In the genomic region with DNA sequence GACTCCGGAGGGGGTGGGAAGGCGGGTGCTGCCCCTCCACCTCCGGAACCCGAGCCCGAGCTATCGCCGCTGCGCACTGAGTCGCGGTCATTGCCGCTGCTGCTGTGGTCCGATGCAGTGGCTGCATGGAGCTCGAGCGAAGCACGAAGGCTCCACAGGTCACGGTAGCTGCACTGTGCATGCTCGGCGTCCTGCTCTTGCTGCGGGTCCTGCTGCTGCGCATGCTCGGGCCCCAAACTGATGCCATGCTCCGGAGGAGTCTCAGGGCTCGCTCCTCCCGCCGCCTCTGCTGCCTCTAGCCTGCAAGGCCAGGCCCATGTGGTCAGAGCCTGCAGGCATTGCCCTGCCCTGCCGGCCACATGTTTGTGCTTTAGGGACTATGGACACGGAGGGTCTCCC, we compare ENCODE assay signal across 7 mouse cellular contexts. TPM values are rescaled to one million over a fixed set of nuclear protein-coding genes. Genes with fewer than 3 reads are reported as not detected.
DNase-seq lines count a peak whose midpoint lies in the region; ATAC-seq lines count a peak whose summit lies in the region.

No protein-coding gene starts in this region.

- H3K4me3 ChIP-seq in embryonic facial prominence, embryonic 12.5 days: peak overlapping the region; percentile 27
- H3K4me3 ChIP-seq in hindbrain, embryonic 15.5 days: no peak overlapping the region
- H3K4me3 ChIP-seq in neural tube, embryonic 11.5 days (ENCODE audit: low read depth, low read length): no peak overlapping the region

- 28% methylated on average over 27 of the region's 27 CpGs for WGBS in embryonic facial prominence, embryonic 12.5 days
- WGBS in hindbrain, embryonic 15.5 days: 31% methylated on average over 27 of the region's 27 CpGs
- 28% methylated on average over 27 of the region's 27 CpGs for whole genome bisulfite sequencing in neural tube, embryonic 11.5 days

- no peak for ATAC-seq in embryonic facial prominence, embryonic 12.5 days (ENCODE audit: insufficient number of reproducible peaks, insufficient read depth, low FRiP score, low TSS enrichment)
- ATAC-seq in hindbrain, embryonic 15.5 days (ENCODE audit: low FRiP score, low read depth): peak; percentile 8; the same call in 1 of the 2 replicates
- ATAC-seq in neural tube, embryonic 11.5 days (ENCODE audit: insufficient read depth, low FRiP score, low TSS enrichment): no peak

- no peaks in the 10 kb centered on the region for H3K9me3 ChIP-seq in embryonic facial prominence, embryonic 12.5 days
- H3K9me3 ChIP-seq in hindbrain, embryonic 15.5 days: no peaks in the 10 kb centered on the region
- no peaks in the 10 kb centered on the region for H3K9me3 ChIP-seq in neural tube, embryonic 11.5 days (ENCODE audit: control insufficient read depth, low read length)

- H3K36me3 ChIP-seq in embryonic facial prominence, embryonic 12.5 days: peaks cover 76% of the 10 kb centered on the region
- H3K36me3 ChIP-seq in hindbrain, embryonic 15.5 days: peaks cover 67% of the 10 kb centered on the region
- H3K36me3 ChIP-seq in neural tube, embryonic 11.5 days (ENCODE audit: control insufficient read depth, insufficient read depth, low read length): peaks cover 11% of the 10 kb centered on the region; the same call in 1 of the 2 replicates

- peak; percentile 38 for DNase-seq in kidney, postnatal 10 days
- no peak for DNase-seq in kidney, postnatal 25 days
- no peak for DNase-seq in neural tube, embryonic 11.5 days (ENCODE audit: low spot score)
- DNase-seq in layer of hippocampus, adult 9-11 months: no peak
- no peak for DNase-seq in lung, postnatal 25 days (ENCODE audit: low spot score)

- H3K4me1 ChIP-seq in embryonic facial prominence, embryonic 12.5 days: peaks cover 23% of the 10 kb centered on the region
- peaks cover 32% of the 10 kb centered on the region for H3K4me1 ChIP-seq in hindbrain, embryonic 15.5 days (replicated peaks)
- peaks cover 11% of the 10 kb centered on the region for H3K4me1 ChIP-seq in neural tube, embryonic 11.5 days (ENCODE audit: control insufficient read depth, insufficient read depth, low read length)

- peaks cover 25% of the 10 kb centered on the region for H3K27me3 ChIP-seq in embryonic facial prominence, embryonic 12.5 days
- H3K27me3 ChIP-seq in hindbrain, embryonic 15.5 days: no peaks in the 10 kb centered on the region
- peaks cover 18% of the 10 kb centered on the region for H3K27me3 ChIP-seq in neural tube, embryonic 11.5 days (ENCODE audit: control insufficient read depth, insufficient read depth, low read length)

- H3K9ac ChIP-seq in embryonic facial prominence, embryonic 12.5 days: peak overlapping the region; percentile 47
- H3K9ac ChIP-seq in hindbrain, embryonic 15.5 days: no peak overlapping the region
- H3K9ac ChIP-seq in neural tube, embryonic 11.5 days (ENCODE audit: low read length): 0 out of 2 replicates have a peak overlapping the region, but pooled peaks have one; percentile 9

- H3K4me2 ChIP-seq in embryonic facial prominence, embryonic 12.5 days (replicated peaks): peak overlapping the region; percentile 48
- peak overlapping the region; percentile 40 for H3K4me2 ChIP-seq in hindbrain, embryonic 15.5 days
- peak overlapping the region; percentile 17 for H3K4me2 ChIP-seq in neural tube, embryonic 11.5 days (ENCODE audit: low read depth)

- H3K27ac ChIP-seq in embryonic facial prominence, embryonic 12.5 days: 0 out of 2 replicates have a peak overlapping the region, but pooled peaks have one; percentile 30
- H3K27ac ChIP-seq in hindbrain, embryonic 15.5 days (replicated peaks): peak overlapping the region; percentile 52
- H3K27ac ChIP-seq in neural tube, embryonic 11.5 days (ENCODE audit: low read depth, low read length): no peak overlapping the region

RNA-seq across cellular contexts. Expression of a gene that starts 6.5 kb away (rescaled TPM):
- 457 and 481 TPM in 2 replicates for polyA plus RNA-seq in embryonic facial prominence, embryonic 12.5 days (2016; fragmentation: Nextera tagmentation; extraction: Ambion mirVana)
- polyA plus RNA-seq in hindbrain, embryonic 15.5 days (2015; fragmentation: Nextera tagmentation; extraction: Ambion mirVana): 503 and 517 TPM in 2 replicates
- 376 and 386 TPM in 2 replicates for polyA plus RNA-seq in neural tube, embryonic 11.5 days (2014; fragmentation: Nextera tagmentation; extraction: Ambion mirVana)

RNA-seq across cellular contexts. Expression of a gene that starts 8.7 kb away (rescaled TPM):
- 8.4 and 8.5 TPM in 2 replicates for polyA plus RNA-seq in embryonic facial prominence, embryonic 12.5 days (2016; fragmentation: Nextera tagmentation; extraction: Ambion mirVana)
- polyA plus RNA-seq in hindbrain, embryonic 15.5 days (2015; fragmentation: Nextera tagmentation; extraction: Ambion mirVana): 61.4 and 71.3 TPM in 2 replicates
- 11.1 and 11.3 TPM in 2 replicates for polyA plus RNA-seq in neural tube, embryonic 11.5 days (2014; fragmentation: Nextera tagmentation; extraction: Ambion mirVana)

RNA-seq across cellular contexts. Expression of a gene that starts 16.1 kb away (rescaled TPM):
- polyA plus RNA-seq in embryonic facial prominence, embryonic 12.5 days (2016; fragmentation: Nextera tagmentation; extraction: Ambion mirVana): 33.4 and 35.1 TPM in 2 replicates
- polyA plus RNA-seq in hindbrain, embryonic 15.5 days (2015; fragmentation: Nextera tagmentation; extraction: Ambion mirVana): 22.6 and 26.0 TPM in 2 replicates
- 70.0 and 78.2 TPM in 2 replicates for polyA plus RNA-seq in neural tube, embryonic 11.5 days (2014; fragmentation: Nextera tagmentation; extraction: Ambion mirVana)

RNA-seq across cellular contexts. Expression of a gene that starts 16.3 kb away (rescaled TPM):
- polyA plus RNA-seq in embryonic facial prominence, embryonic 12.5 days (2016; fragmentation: Nextera tagmentation; extraction: Ambion mirVana): 17.2 and 18.5 TPM in 2 replicates
- polyA plus RNA-seq in hindbrain, embryonic 15.5 days (2015; fragmentation: Nextera tagmentation; extraction: Ambion mirVana): 18.6 and 20.0 TPM in 2 replicates
- 22.0 and 23.5 TPM in 2 replicates for polyA plus RNA-seq in neural tube, embryonic 11.5 days (2014; fragmentation: Nextera tagmentation; extraction: Ambion mirVana)

RNA-seq across cellular contexts. Expression of a gene that starts 26.6 kb away (rescaled TPM):
- polyA plus RNA-seq in embryonic facial prominence, embryonic 12.5 days (2016; fragmentation: Nextera tagmentation; extraction: Ambion mirVana): 15.2 and 16.1 TPM in 2 replicates
- 12.6 and 12.9 TPM in 2 replicates for polyA plus RNA-seq in hindbrain, embryonic 15.5 days (2015; fragmentation: Nextera tagmentation; extraction: Ambion mirVana)
- polyA plus RNA-seq in neural tube, embryonic 11.5 days (2014; fragmentation: Nextera tagmentation; extraction: Ambion mirVana): 11.3 and 11.9 TPM in 2 replicates
